ENCODE assay signal across 8 mouse cellular contexts in genomic region chr8:20008106-20008505, GRCm38 (mm10).
A peak's percentile ranks its signal among the peaks of the same experiment; 100 is the strongest.
DNase-seq lines count a peak whose midpoint lies in the region; TF ChIP-seq lines count a peak whose summit lies in the region.
"Not testable (repeated sequence)": the region's sequence is repeated elsewhere in the genome, so short reads cannot be mapped to it uniquely, and the experiment has no call there.

No protein-coding gene starts in this region.

- intact Hi-C loops in heart, adult 2 months (cut with DNase I); left cerebral cortex, postnatal 4 days (cut with DNase I): not testable (repeated sequence)

- H3K9ac ChIP-seq in heart, adult 2 months (ENCODE audit: low read depth, low read length), result not testable (repeated sequence)

- H3K36me3 ChIP-seq in heart, adult 2 months (ENCODE audit: control insufficient read depth, insufficient read depth, low read length), result not testable (repeated sequence)

- not testable (repeated sequence) for H3K27ac ChIP-seq in heart, adult 2 months

- not testable (repeated sequence) for H3K4me3 ChIP-seq in heart, adult 2 months

- WGBS in heart, adult 2 months, result 70% methylated on average over 3 of the region's 3 CpGs

- not testable (repeated sequence) for TF ChIP-seq POLR2A in heart, adult 2 months (IDR thresholded peaks at IDR 0.05; ENCODE audit: insufficient read depth, low read depth, low read length)

- H3K79me2 ChIP-seq in heart, adult 2 months (replicated peaks; ENCODE audit: control insufficient read depth, insufficient read depth, low read length), result not testable (repeated sequence)

- TF ChIP-seq CTCF in heart, adult 2 months (IDR thresholded peaks at IDR 0.05), result not testable (repeated sequence)

- H3K27me3 ChIP-seq in heart, adult 2 months (ENCODE audit: control insufficient read depth, insufficient read depth, low read length), result not testable (repeated sequence)

- not testable (repeated sequence) for H3K4me1 ChIP-seq in heart, adult 2 months (ENCODE audit: control insufficient read depth, insufficient read depth, low read length)

- TF ChIP-seq EP300 in heart, adult 2 months (IDR thresholded peaks at IDR 0.05; ENCODE audit: insufficient read depth, low read depth, low read length), result not testable (repeated sequence)

- DNase-seq in ES-CJ7 (ENCODE audit: low read depth, low spot score), result peak; percentile 49
- peak; percentile 17 for DNase-seq in cerebellum, adult 11 months
- peak; percentile 32 to 37 for DNase-seq in frontal cortex, postnatal 14 days (ENCODE audit: low spot score in 2 of 2)
- DNase-seq in heart, adult 2 months, result peak; percentile 15 to 43
- peak; percentile 30 to 35 for DNase-seq in layer of hippocampus, adult 8-10 months (ENCODE audit: low spot score in 2 of 2)
- peak; percentile 9 for DNase-seq in left cerebral cortex, postnatal 4 days
- peak; percentile 11 for DNase-seq in right cerebral cortex, postnatal 4 days
- peak; percentile 24 for DNase-seq in thymus, postnatal 4 days
